Mouse (Mus musculus) liver, embryonic 12.5 days (tissue): Measurements from ENCODE around the gene Cbll1. TPM values are rescaled to one million over a fixed set of nuclear protein-coding genes. Genes with fewer than 3 reads are reported as not detected.
"Not testable (repeated sequence)": the region's sequence is repeated elsewhere in the genome, so short reads cannot be mapped to it uniquely, and the experiment has no call there.

ENCODE experiments used
- ATAC-seq: fragments of 200-750 bp; cut with Nextera tagmentation; 2 replicates; pipeline ENCODE4 v1.8.0; 2017; ENCODE audit warnings: moderate number of reproducible peaks, mild to moderate bottlenecking, moderate library complexity
- H3K27ac ChIP-seq: fragments of 300-500 bp; sonication (generic); 2 replicates; pipeline ENCODE4 v1.5.1; 2016; ENCODE audit warnings: mild to moderate bottlenecking
- H3K27me3 ChIP-seq: fragments of 300-500 bp; sonication (generic); replicated peaks from 2 replicates; pipeline ENCODE4 v1.6.1; 2016; ENCODE audit warnings: mild to moderate bottlenecking, moderate library complexity
- H3K36me3 ChIP-seq: fragments of 300-500 bp; sonication (generic); 2 replicates; pipeline ENCODE4 v1.6.1; 2016; ENCODE audit warnings: mild to moderate bottlenecking, moderate library complexity
- H3K4me1 ChIP-seq: fragments of 300-500 bp; sonication (generic); 2 replicates; pipeline ENCODE4 v1.6.1; 2016
- H3K4me2 ChIP-seq: fragments of 300-500 bp; sonication (generic); 2 replicates; pipeline ENCODE4 v1.6.1; 2016; ENCODE audit warnings: mild to moderate bottlenecking, moderate library complexity
- H3K4me3 ChIP-seq: fragments of 300-500 bp; sonication (generic); 2 replicates; pipeline ENCODE4 v1.5.1; 2016; ENCODE audit warnings: mild to moderate bottlenecking, moderate library complexity
- H3K9ac ChIP-seq: fragments of 300-500 bp; sonication (generic); 2 replicates; pipeline ENCODE4 v1.6.1; 2016; ENCODE audit warnings: mild to moderate bottlenecking, moderate library complexity
- H3K9me3 ChIP-seq: fragments of 300-500 bp; sonication (generic); replicated peaks from 2 replicates; pipeline ENCODE4 v1.6.1; 2016; ENCODE audit warnings: mild to moderate bottlenecking, moderate library complexity
- WGBS: fragments of 180-500 bp; shearing (Covaris S2); methylation state at CpG from one replicate; pipeline ENCODE4 v1.1.7; 2016; ENCODE audit not compliant: insufficient replicate concordance; 5-methylcytosine and 5-hydroxymethylcytosine counted together
- polyA plus RNA-seq: library from polyadenylated mRNA; unstranded; fragments of >200 nt; fragmentation: Nextera tagmentation; extraction: Ambion mirVana; gene quantifications from 2 replicates; pipeline ENCODE4 v1.2.1, GENCODE M21; 2016

Cbll1 gene
- polyA plus RNA-seq, 1 experiment from 2014 or later: 4.9 TPM

DNA sequence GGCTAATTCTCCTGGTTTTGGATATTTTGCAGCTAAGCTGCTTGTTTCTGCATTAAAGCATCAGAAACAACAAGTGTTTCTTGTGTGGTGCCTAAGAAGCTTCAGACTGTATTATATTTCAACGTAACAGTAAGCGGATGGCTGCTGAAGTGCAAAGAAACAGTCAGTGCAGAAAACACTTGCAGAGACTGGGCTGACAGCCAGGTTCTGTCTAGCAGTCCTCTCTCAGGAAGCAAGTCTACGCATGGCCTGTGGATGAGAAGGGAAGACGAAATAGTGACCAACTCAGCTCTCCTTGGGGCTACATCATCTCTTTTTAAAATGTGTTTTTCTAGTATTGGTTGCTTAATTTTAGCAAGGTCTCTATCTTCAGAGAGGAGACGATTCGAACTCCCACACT is 20.7 kb upstream of the Cbll1 start:
- no peak overlapping the region for H3K4me3 ChIP-seq
- H3K27me3 ChIP-seq: no peaks in the 10 kb centered on the region
- WGBS: 74% methylated on average over 6 of the region's 6 CpGs
- ATAC-seq: no peak
- no peaks in the 10 kb centered on the region for H3K4me1 ChIP-seq
- no peak overlapping the region for H3K4me2 ChIP-seq
- no peak overlapping the region for H3K27ac ChIP-seq
- H3K36me3 ChIP-seq: no peaks in the 10 kb centered on the region
- 0 out of 2 replicates have a peak, but pooled peaks cover 4% of the 10 kb centered on the region for H3K9me3 ChIP-seq
- H3K9ac ChIP-seq: no peak overlapping the region

DNA sequence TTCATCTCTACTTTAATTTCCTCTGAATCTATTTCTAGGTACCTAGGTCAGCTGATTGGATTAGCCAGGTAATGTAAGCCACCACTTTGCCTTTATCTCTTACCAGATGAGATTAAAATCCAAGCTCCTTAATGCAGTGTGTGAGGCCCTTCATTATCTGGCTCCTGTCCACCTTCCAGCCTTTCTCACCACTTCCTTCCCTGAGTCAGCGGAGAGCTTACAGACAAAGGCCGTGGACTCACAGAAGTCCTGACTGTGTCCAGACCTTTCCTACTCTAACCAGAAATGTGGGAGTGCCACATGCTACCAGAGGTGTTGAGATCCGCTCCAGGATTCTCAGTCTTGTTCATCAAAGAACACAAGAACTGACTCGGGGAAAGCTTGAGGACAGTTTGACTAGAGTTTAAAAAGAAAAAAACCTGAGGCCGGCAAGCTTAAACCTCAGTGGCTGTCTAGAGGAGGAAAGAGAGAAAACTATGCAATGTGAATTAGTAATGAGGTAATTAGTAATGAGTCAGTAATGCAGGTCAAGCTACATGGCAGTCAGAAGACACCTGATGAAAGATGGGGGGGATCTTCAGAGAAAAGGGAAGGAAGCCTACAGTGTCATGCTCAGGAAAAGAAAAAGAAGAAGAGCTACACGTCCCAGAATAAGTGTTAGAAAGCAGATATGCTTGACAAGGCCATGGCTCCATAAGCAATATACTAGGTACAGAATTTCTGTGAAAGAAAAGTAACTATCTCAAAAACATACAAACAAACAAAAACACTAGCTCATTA is 14.5 kb upstream of the Cbll1 start:
- Histone ChIP-seq H3K27ac (no peak overlapping the region), H3K9ac (no peak overlapping the region), H3K4me3 (no peak overlapping the region), H3K27me3 (no peaks in the 10 kb centered on the region), H3K9me3 (no peaks in the 10 kb centered on the region), H3K4me1 (no peaks in the 10 kb centered on the region), H3K4me2 (no peak overlapping the region), H3K36me3 (no peaks in the 10 kb centered on the region)
- no peak for ATAC-seq
- WGBS: 37% methylated on average over 6 of the region's 6 CpGs

DNA sequence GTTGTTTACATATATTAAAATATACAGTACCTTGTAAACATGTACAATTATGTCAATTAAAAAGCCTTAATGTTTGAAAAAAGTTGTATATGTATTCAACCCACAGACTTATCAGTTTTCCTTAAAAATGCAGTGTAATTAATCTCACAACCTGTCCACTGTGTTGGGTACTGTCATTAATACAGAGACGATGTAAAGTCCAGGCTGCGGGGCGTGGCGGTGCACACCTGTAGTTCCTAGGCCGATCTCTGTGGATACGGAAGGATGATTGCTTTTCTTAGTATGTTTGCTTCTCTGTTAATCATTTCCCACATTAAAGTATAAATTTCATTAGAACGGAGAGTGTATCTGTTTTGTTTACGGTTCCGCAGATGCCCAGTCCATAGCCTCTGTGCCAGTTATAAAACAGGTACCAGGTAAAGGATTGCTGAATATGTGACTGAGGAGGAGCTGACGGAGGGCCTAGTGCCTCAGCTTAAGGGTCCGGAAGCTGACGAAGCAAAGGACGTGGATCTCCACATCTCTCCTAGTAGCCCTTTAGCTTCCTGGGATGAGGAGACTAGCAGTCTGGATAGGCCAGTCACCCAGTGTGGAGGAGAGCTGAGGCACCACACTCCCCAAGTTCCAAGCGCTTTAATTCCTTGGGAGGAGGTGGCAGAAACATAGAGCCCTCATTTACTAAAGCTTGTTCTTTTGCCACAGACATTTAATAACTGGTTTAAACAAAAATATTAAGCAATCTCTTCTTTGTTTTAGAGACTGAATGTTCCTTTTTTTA is 13.4 kb upstream of the Cbll1 start:
- Histone ChIP-seq H3K27ac (no peak overlapping the region), H3K4me3 (no peak overlapping the region), H3K36me3 (no peaks in the 10 kb centered on the region), H3K9ac (no peak overlapping the region), H3K9me3 (no peaks in the 10 kb centered on the region), H3K27me3 (no peaks in the 10 kb centered on the region), H3K4me1 (no peaks in the 10 kb centered on the region), H3K4me2 (no peak overlapping the region)
- no peak for ATAC-seq
- WGBS: 83% methylated on average over 14 of the region's 14 CpGs

DNA sequence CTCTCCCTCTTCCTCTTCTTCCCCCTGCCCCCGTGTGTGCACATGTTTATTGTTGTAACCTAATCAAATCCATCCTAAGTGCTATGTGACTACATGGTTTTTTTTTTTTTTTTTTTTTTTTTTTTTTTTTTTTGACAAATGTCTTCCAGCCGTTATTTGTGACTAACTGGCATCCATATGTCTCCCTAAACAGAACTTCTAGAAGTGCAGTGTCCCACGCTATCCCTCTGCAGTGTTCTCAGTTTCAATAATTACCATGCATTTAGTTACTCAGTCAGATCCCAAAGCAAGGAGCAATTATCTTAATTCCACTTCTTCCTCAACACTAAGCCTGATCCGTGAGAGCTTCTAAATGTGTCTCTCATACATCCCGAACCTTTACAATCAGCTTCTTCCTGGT is 11.8 kb upstream of the Cbll1 start:
- 51% methylated on average over 5 of the region's 5 CpGs for WGBS
- Histone ChIP-seq H3K4me3 (no peak overlapping the region), H3K4me1 (no peaks in the 10 kb centered on the region), H3K9me3 (no peaks in the 10 kb centered on the region), H3K27ac (no peak overlapping the region), H3K27me3 (no peaks in the 10 kb centered on the region), H3K9ac (no peak overlapping the region), H3K36me3 (no peaks in the 10 kb centered on the region), H3K4me2 (no peak overlapping the region)
- ATAC-seq: no peak

DNA sequence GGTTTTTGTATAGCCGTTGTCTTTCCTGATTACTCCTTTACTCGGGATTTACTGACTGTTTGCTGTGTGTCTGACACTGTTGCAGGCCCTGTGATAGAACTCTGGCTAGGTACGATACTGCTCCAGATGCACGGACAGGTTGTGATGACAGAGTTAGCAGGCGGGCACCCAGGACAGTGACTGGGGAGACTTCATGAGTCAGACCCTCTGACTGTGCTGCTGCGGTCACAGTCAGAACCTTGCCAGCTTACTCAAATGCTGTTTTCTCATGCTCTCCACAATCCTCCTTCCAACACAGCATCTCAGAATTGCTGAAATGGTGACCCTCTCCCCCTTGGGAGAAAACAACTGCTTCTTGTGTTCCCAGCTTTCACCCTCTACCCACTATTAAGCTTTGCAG is 9.1 kb upstream of the Cbll1 start:
- Histone ChIP-seq H3K9me3 (no peaks in the 10 kb centered on the region), H3K27me3 (0 out of 2 replicates have a peak, but pooled peaks cover 5% of the 10 kb centered on the region), H3K4me1 (no peaks in the 10 kb centered on the region), H3K9ac (no peak overlapping the region), H3K4me3 (no peak overlapping the region), H3K36me3 (no peaks in the 10 kb centered on the region), H3K4me2 (no peak overlapping the region), H3K27ac (no peak overlapping the region)
- ATAC-seq: no peak
- 67% methylated on average over 6 of the region's 6 CpGs for WGBS

DNA sequence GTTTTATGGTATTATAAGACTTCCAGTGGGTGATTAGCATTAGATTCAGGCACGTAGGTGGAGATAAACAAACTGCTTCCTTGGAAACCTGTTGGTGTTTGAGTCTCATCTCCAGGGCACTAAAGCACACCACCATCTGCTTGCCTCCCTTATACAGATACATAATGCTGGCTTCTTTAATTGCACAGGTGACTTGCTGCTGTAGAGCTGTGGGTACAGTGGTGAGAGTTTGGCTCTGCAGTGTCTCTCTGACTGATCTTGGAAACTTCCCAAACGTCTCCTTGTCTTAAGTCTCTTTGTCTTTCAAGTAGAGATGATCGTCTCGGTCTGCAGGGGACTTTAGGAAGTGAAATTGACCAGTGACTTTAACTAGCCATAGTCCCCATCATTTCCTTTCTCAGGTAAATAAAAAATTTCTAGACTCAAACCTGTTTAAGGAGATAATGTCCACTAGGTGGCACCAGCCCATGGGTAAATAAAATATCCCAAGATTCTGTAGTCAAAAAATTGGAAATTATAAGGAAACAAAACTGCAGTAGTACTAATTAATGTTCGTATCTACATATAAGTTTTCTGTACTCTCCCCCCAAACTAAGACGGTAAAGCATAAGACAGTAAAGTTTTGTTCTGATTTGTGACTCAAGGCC is 8.4 kb upstream of the Cbll1 start:
- Histone ChIP-seq H3K4me1 (no peaks in the 10 kb centered on the region), H3K4me2 (no peak overlapping the region), H3K27me3 (0 out of 2 replicates have a peak, but pooled peaks cover 5% of the 10 kb centered on the region), H3K9me3 (no peaks in the 10 kb centered on the region), H3K9ac (no peak overlapping the region), H3K36me3 (no peaks in the 10 kb centered on the region), H3K4me3 (no peak overlapping the region), H3K27ac (no peak overlapping the region)
- no peak for ATAC-seq
- 33% methylated on average over 6 of the region's 6 CpGs for WGBS

DNA sequence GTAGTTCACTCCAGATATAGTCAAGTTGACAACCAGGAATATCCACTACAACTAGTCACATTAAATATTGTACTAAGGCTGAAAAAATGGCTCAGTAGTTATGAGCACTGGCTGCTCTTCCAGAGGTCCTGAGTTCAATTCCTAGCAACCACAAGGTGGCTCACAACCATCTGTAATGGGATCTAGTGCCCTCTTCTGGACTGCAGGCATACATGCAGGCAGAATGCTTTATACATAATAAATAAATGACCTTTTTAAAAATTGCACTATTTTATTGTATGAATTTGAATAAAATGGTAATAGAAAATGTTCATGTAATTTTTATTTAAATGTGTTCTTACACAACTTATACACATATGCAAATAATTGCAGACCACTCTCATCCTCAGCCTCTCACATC is 3.8 kb upstream of the Cbll1 start:
- Histone ChIP-seq H3K4me3 (no peak overlapping the region), H3K36me3 (no peaks in the 10 kb centered on the region), H3K27me3 (0 out of 2 replicates have a peak, but pooled peaks cover 5% of the 10 kb centered on the region), H3K9me3 (no peaks in the 10 kb centered on the region), H3K27ac (no peak overlapping the region), H3K4me2 (no peak overlapping the region), H3K9ac (no peak overlapping the region), H3K4me1 (peaks cover 16% of the 10 kb centered on the region)
- ATAC-seq: no peak

DNA sequence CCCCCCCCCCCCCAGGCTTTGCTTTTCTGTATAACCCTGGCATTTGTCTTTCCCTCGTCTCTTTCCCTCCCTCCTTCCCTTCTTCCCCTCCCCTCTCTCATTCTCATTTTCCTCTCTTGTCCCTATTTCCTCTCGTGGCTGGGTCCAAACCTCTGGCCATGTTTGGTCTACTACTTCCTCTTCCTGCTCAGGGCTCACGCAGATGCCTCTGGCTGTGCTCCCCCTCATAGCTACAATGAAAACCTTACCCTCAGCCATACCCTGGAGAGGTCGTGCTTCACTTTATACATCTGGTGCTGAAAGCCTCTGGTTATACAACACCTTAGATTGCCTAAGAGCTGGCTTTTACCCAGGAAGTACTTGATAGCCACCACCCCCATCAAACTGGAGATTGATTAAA is 1.9 kb upstream of the Cbll1 start:
- H3K4me3 ChIP-seq: no peak overlapping the region
- WGBS: 33% methylated on average over 4 of the region's 4 CpGs

DNA sequence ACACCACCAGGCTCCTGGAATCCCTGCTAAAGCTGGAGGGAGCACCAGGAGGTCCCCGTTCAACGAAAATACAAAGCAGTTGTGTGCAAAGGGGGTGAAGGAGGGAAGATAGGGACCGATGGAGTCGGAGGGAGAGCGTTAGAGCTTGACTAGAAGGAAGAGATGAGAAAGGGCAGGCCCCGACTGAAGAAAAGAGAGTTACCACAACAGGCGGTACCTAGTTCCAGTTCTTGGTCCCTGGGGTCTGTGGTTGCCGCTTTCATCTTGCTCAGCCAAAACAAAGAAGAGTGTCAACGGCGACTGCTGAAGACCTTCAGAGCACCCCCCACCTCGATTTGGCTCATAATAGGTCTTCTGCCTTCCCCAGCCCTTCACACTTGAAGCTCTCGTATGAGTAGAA is 780 bp upstream of the Cbll1 start:
- H3K27ac ChIP-seq: peak overlapping the region; percentile 81
- H3K9me3 ChIP-seq: no peaks in the 10 kb centered on the region
- H3K36me3 ChIP-seq: no peaks in the 10 kb centered on the region
- peak overlapping the region; percentile 90 for H3K9ac ChIP-seq
- peak overlapping the region; percentile 97 for H3K4me3 ChIP-seq
- H3K4me1 ChIP-seq: peaks cover 24% of the 10 kb centered on the region
- WGBS: 11% methylated on average over 12 of the region's 12 CpGs
- 0 out of 2 replicates have a peak, but pooled peaks cover 5% of the 10 kb centered on the region for H3K27me3 ChIP-seq
- ATAC-seq: no peak; the same call in none of the 2 replicates
- peak overlapping the region; percentile 85 for H3K4me2 ChIP-seq

More for the DNA sequence above, 1.9 kb upstream of the Cbll1 start:
- H3K36me3 ChIP-seq: no peaks in the 10 kb centered on the region
- H3K9me3 ChIP-seq: no peaks in the 10 kb centered on the region
- H3K27ac ChIP-seq: no peak overlapping the region
- H3K27me3 ChIP-seq: 0 out of 2 replicates have a peak, but pooled peaks cover 5% of the 10 kb centered on the region
- no peak overlapping the region for H3K9ac ChIP-seq
- no peak for ATAC-seq
- no peak overlapping the region for H3K4me2 ChIP-seq
- peaks cover 24% of the 10 kb centered on the region for H3K4me1 ChIP-seq

DNA sequence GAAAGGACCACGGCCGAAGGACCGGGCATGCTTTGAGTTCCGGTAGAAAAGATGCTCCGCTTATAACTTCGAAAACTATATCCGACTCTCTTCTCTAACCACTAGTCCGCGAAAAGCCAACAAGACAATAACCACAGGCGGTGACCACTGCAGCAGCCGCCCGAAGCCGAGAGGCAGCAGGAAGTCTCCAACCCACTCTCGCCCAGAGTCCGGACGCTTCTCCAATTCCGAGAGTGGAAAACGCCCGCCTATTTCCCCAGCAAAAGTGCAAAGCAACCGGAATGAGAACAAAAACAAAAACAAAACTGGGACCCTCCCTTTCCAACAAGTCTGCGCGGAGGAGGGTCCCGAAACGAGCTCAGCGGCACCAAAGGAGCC is 491 bp downstream of the Cbll1 start:
- Histone ChIP-seq H3K27me3 (no peaks in the 10 kb centered on the region), H3K4me2 (peak overlapping the region; percentile 85), H3K4me1 (peaks cover 24% of the 10 kb centered on the region), H3K36me3 (peaks cover 7% of the 10 kb centered on the region), H3K9ac (peak overlapping the region; percentile 90), H3K27ac (peak overlapping the region; percentile 81), H3K9me3 (no peaks in the 10 kb centered on the region), H3K4me3 (peak overlapping the region; percentile 97)
- under 1% methylated on average over 25 of the region's 25 CpGs for WGBS
- ATAC-seq: no peak

DNA sequence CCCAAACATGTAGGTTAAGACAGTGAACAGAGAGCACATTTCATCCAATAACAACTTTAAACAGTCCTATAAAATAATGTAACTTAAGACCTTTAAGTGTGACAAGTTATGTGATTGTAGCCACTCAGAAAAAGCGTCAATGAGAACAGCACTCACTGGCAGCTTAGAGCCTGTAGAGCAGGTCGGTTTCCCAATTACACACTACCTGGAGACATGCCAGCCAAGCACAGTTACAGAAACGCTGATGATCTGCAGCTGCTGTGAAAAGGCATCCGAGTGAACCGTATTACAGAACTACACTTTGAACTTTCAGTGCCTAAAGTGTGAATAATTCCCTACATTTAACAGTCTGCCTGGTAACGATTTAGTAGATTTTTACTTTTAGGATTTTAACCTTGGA is 13.0 kb downstream of the Cbll1 start:
- Histone ChIP-seq H3K4me2 (no peak overlapping the region), H3K36me3 (peaks cover 47% of the 10 kb centered on the region), H3K4me3 (no peak overlapping the region), H3K9me3 (no peaks in the 10 kb centered on the region), H3K4me1 (no peaks in the 10 kb centered on the region), H3K27me3 (no peaks in the 10 kb centered on the region), H3K9ac (no peak overlapping the region), H3K27ac (no peak overlapping the region)
- WGBS: 87% methylated on average over 6 of the region's 6 CpGs
- ATAC-seq: no peak

DNA sequence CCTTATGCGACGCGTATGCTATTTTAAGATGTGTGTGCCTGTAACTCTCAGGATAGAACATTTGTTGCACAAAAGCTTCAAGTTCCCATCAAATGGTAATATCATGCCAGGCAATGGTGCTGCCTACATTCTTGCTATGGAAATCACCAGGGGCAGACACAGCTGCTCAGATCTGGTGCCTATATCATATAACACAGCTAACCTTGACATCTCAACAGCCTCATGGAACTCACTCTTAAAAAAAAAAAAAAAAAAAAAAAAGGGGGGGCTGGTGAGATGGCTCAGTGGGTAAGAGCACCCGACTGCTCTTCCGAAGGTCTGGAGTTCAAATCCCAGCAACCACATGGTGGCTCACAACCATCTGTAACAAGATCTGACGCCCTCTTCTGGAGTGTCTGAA is 21.2 kb downstream of the Cbll1 start:
- not testable (repeated sequence) for H3K4me1 ChIP-seq, H3K36me3 ChIP-seq, H3K9me3 ChIP-seq, H3K4me2 ChIP-seq, H3K27me3 ChIP-seq, H3K27ac ChIP-seq, H3K9ac ChIP-seq, H3K4me3 ChIP-seq, ATAC-seq
- 94% methylated on average over 6 of the region's 6 CpGs for WGBS
